Mouse (Mus musculus): Measurements from ENCODE around the gene Map3k14. TPM values are rescaled to one million over a fixed set of nuclear protein-coding genes. Genes with fewer than 3 reads are reported as not detected.

Map3k14 gene
- polyA plus RNA-seq, 2 experiments: 4.6 to 10.0 TPM

- H3K4me1 ChIP-seq (ENCODE audit: control insufficient read depth, insufficient read depth, low read length): peaks cover 15% of the 10 kb centered on the region
- ATAC-seq (ENCODE audit: low FRiP score, low read depth): no peak
- no peak overlapping the region for H3K27ac ChIP-seq (replicated peaks; ENCODE audit: low read depth, low read length)
- H3K36me3 ChIP-seq (ENCODE audit: control insufficient read depth, insufficient read depth, low read length): peaks cover 48% of the 10 kb centered on the region
- H3K4me3 ChIP-seq (replicated peaks; ENCODE audit: low read length): no peak overlapping the region
- H3K4me2 ChIP-seq (replicated peaks; ENCODE audit: low read depth, low read length, severe bottlenecking): no peak overlapping the region
- H3K9ac ChIP-seq (ENCODE audit: low read depth, low read length, severe bottlenecking): no peak overlapping the region
- H3K9me3 ChIP-seq (ENCODE audit: control insufficient read depth, low read length): no peaks in the 10 kb centered on the region
- 74% methylated on average over 10 of the region's 10 CpGs for WGBS
- no peak for TF ChIP-seq POLR2A (IDR thresholded peaks at IDR 0.05; ENCODE audit: borderline replicate concordance, extremely low read depth, insufficient read depth, insufficient read length)
- DNase-seq (ENCODE audit: low spot score): no peak
- no peaks in the 10 kb centered on the region for H3K27me3 ChIP-seq (ENCODE audit: control insufficient read depth, insufficient read depth, low read length)
Observed at GRCm38 (mm10) chr11:103236903-103237302, 30.4 kb downstream of the Map3k14 start.

- no peaks in the 10 kb centered on the region for H3K27me3 ChIP-seq (ENCODE audit: control insufficient read depth, insufficient read depth, low read length)
- 71% methylated on average over 6 of the region's 6 CpGs for WGBS
- H3K27ac ChIP-seq (replicated peaks; ENCODE audit: low read depth, low read length): no peak overlapping the region
- H3K9me3 ChIP-seq (ENCODE audit: control insufficient read depth, low read length): no peaks in the 10 kb centered on the region
- no peak for ATAC-seq (ENCODE audit: low FRiP score, low read depth)
- H3K4me1 ChIP-seq (ENCODE audit: control insufficient read depth, insufficient read depth, low read length): peaks cover 15% of the 10 kb centered on the region
- TF ChIP-seq POLR2A (IDR thresholded peaks at IDR 0.05; ENCODE audit: borderline replicate concordance, extremely low read depth, insufficient read depth, insufficient read length): no peak
- no peak for DNase-seq (ENCODE audit: low spot score)
- no peak overlapping the region for H3K4me3 ChIP-seq (replicated peaks; ENCODE audit: low read length)
- H3K4me2 ChIP-seq (replicated peaks; ENCODE audit: low read depth, low read length, severe bottlenecking): no peak overlapping the region
- peaks cover 45% of the 10 kb centered on the region for H3K36me3 ChIP-seq (ENCODE audit: control insufficient read depth, insufficient read depth, low read length)
- no peak overlapping the region for H3K9ac ChIP-seq (ENCODE audit: low read depth, low read length, severe bottlenecking)
Observed at GRCm38 (mm10) chr11:103236431-103236830, 30.8 kb downstream of the Map3k14 start.

- H3K4me1 ChIP-seq (ENCODE audit: control insufficient read depth, insufficient read depth, low read length): peaks cover 8% of the 10 kb centered on the region
- H3K27ac ChIP-seq (replicated peaks; ENCODE audit: low read depth, low read length): no peak overlapping the region
- DNase-seq (ENCODE audit: low spot score) (no peak), ATAC-seq (ENCODE audit: low FRiP score, low read depth) (peak; percentile 38; the same call in 1 of the 2 replicates)
- peaks cover 50% of the 10 kb centered on the region for H3K36me3 ChIP-seq (ENCODE audit: control insufficient read depth, insufficient read depth, low read length)
- TF ChIP-seq POLR2A (IDR thresholded peaks at IDR 0.05; ENCODE audit: borderline replicate concordance, extremely low read depth, insufficient read depth, insufficient read length): no peak
- no peak overlapping the region for H3K9ac ChIP-seq (ENCODE audit: low read depth, low read length, severe bottlenecking)
- 71% methylated on average over 11 of the region's 11 CpGs for WGBS
- no peak overlapping the region for H3K4me2 ChIP-seq (replicated peaks; ENCODE audit: low read depth, low read length, severe bottlenecking)
- no peaks in the 10 kb centered on the region for H3K27me3 ChIP-seq (ENCODE audit: control insufficient read depth, insufficient read depth, low read length)
- H3K4me3 ChIP-seq (replicated peaks; ENCODE audit: low read length): no peak overlapping the region
- H3K9me3 ChIP-seq (ENCODE audit: control insufficient read depth, low read length): no peaks in the 10 kb centered on the region
Observed at GRCm38 (mm10) chr11:103235702-103236101, 31.6 kb downstream of the Map3k14 start.

- Histone ChIP-seq H3K4me2 (replicated peaks; ENCODE audit: low read depth, low read length, severe bottlenecking) (no peak overlapping the region), H3K4me3 (replicated peaks; ENCODE audit: low read length) (no peak overlapping the region), H3K9me3 (ENCODE audit: control insufficient read depth, low read length) (no peaks in the 10 kb centered on the region), H3K27me3 (ENCODE audit: control insufficient read depth, insufficient read depth, low read length) (no peaks in the 10 kb centered on the region), H3K4me1 (ENCODE audit: control insufficient read depth, insufficient read depth, low read length) (no peaks in the 10 kb centered on the region), H3K9ac (ENCODE audit: low read depth, low read length, severe bottlenecking) (no peak overlapping the region), H3K27ac (replicated peaks; ENCODE audit: low read depth, low read length) (no peak overlapping the region), H3K36me3 (ENCODE audit: control insufficient read depth, insufficient read depth, low read length) (peaks cover 49% of the 10 kb centered on the region)
- WGBS: 78% methylated on average over 1 of the region's 1 CpGs
- DNase-seq (ENCODE audit: low spot score) (no peak), ATAC-seq (ENCODE audit: low FRiP score, low read depth) (no peak)
- no peak for TF ChIP-seq POLR2A (IDR thresholded peaks at IDR 0.05; ENCODE audit: borderline replicate concordance, extremely low read depth, insufficient read depth, insufficient read length)
Observed at GRCm38 (mm10) chr11:103234447-103234846, 32.8 kb downstream of the Map3k14 start.

- no peak overlapping the region for H3K27ac ChIP-seq (replicated peaks; ENCODE audit: low read depth, low read length)
- ATAC-seq (ENCODE audit: low FRiP score, low read depth): no peak
- H3K27me3 ChIP-seq (ENCODE audit: control insufficient read depth, insufficient read depth, low read length): no peaks in the 10 kb centered on the region
- H3K9ac ChIP-seq (ENCODE audit: low read depth, low read length, severe bottlenecking): no peak overlapping the region
- H3K4me1 ChIP-seq (ENCODE audit: control insufficient read depth, insufficient read depth, low read length): no peaks in the 10 kb centered on the region
- H3K9me3 ChIP-seq (ENCODE audit: control insufficient read depth, low read length): no peaks in the 10 kb centered on the region
- DNase-seq (ENCODE audit: low spot score): peak; percentile 75
- 34% methylated on average over 7 of the region's 7 CpGs for WGBS
- H3K4me3 ChIP-seq (replicated peaks; ENCODE audit: low read length): no peak overlapping the region
- H3K4me2 ChIP-seq (replicated peaks; ENCODE audit: low read depth, low read length, severe bottlenecking): no peak overlapping the region
- H3K36me3 ChIP-seq (ENCODE audit: control insufficient read depth, insufficient read depth, low read length): peaks cover 42% of the 10 kb centered on the region
- no peak for TF ChIP-seq POLR2A (IDR thresholded peaks at IDR 0.05; ENCODE audit: borderline replicate concordance, extremely low read depth, insufficient read depth, insufficient read length)
Observed at GRCm38 (mm10) chr11:103232966-103233365, 34.3 kb downstream of the Map3k14 start.

- WGBS: 93% methylated on average over 7 of the region's 7 CpGs
Observed at GRCm38 (mm10) chr11:103231367-103231766, 35.9 kb downstream of the Map3k14 start.

More at GRCm38 (mm10) chr11:103231367-103231766, 35.9 kb downstream of the Map3k14 start:
- no peaks in the 10 kb centered on the region for H3K9me3 ChIP-seq (ENCODE audit: control insufficient read depth, low read length)
- no peak overlapping the region for H3K27ac ChIP-seq (replicated peaks; ENCODE audit: low read depth, low read length)
- no peak overlapping the region for H3K9ac ChIP-seq (ENCODE audit: low read depth, low read length, severe bottlenecking)
- H3K4me1 ChIP-seq (ENCODE audit: control insufficient read depth, insufficient read depth, low read length): no peaks in the 10 kb centered on the region
- H3K27me3 ChIP-seq (ENCODE audit: control insufficient read depth, insufficient read depth, low read length): no peaks in the 10 kb centered on the region
- H3K4me3 ChIP-seq (replicated peaks; ENCODE audit: low read length): no peak overlapping the region
- TF ChIP-seq POLR2A (IDR thresholded peaks at IDR 0.05; ENCODE audit: borderline replicate concordance, extremely low read depth, insufficient read depth, insufficient read length): no peak
- no peak overlapping the region for H3K4me2 ChIP-seq (replicated peaks; ENCODE audit: low read depth, low read length, severe bottlenecking)
- H3K36me3 ChIP-seq (ENCODE audit: control insufficient read depth, insufficient read depth, low read length): peaks cover 45% of the 10 kb centered on the region
- ATAC-seq (ENCODE audit: low FRiP score, low read depth) (no peak), DNase-seq (ENCODE audit: low spot score) (no peak)
